Mouse (Mus musculus) naive thymus-derived CD4-positive, alpha-beta T cell, adult 2 months (primary cell): ENCODE data around the gene Eif2b4.

ENCODE experiments used
- DNase-seq: peaks from one replicate; pipeline ENCODE4 v3.0.0-alpha.2; 2011; ENCODE audit warnings: low read depth

Gene Eif2b4

GRCm38 (mm10) chr5:31154152-31154553, 39.1 kb downstream of the Eif2b4 start, which contains the start of gene Mpv17:
Gene Mpv17 (minus strand): TSS chr5:31154251.
- DNase-seq = peak; percentile 78

DNA sequence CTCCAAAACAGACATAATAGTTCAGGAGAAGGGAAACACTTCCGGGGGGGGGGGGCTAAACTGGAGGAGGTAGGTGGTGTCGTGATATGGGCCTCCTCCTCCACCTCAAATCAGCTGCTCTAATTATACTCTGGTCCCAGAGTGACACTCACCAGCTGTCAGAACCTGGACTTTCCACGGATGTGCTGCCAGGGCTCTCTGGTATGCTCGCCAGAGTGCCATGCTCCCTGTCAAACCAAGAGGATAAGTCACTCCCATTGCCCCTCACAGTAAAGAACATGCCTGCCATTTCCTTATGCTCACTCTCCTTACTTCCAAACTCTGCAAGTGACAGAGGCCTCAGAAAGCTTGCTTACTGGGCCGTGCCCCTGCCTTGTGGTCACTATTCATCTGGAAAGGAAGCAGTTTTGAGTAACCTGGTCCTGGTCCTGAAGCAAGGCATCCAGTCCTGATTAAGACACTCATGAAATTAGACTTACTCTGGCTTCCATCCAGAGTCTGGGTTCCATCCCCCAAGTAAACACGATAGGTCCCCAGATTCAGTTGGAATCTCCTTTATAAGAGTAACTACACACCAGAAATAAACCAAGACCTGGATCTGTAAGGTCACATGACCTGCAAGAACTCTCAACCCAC, 39.6 kb downstream of the Eif2b4 start:
- no peak for DNase-seq

- DNase-seq = no peak
Measured at GRCm38 (mm10) chr5:31151746-31152145, 41.5 kb downstream of the Eif2b4 start.

DNA sequence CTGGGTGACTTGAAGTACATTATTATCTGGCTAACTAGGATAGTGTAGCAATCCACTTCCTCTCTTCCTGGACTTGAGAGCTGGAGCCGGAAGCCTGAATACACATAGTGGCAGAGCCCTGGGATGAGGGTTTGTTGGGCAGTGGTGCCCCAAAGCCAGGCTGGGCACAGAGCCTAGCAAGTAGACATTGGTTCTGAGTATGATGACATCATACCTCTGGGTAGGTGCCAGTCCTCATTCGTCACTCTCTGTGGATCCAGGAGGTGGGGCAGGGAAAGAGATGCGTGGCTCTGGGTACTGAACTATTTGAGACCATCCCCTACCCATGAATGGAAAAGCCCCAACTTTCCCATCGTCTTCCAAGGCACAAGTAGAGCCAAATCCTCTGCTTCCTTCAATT, 43.4 kb downstream of the Eif2b4 start:
- DNase-seq = no peak

- DNase-seq = no peak
Measured at GRCm38 (mm10) chr5:31138968-31139425, 54.2 kb downstream of the Eif2b4 start.

DNA sequence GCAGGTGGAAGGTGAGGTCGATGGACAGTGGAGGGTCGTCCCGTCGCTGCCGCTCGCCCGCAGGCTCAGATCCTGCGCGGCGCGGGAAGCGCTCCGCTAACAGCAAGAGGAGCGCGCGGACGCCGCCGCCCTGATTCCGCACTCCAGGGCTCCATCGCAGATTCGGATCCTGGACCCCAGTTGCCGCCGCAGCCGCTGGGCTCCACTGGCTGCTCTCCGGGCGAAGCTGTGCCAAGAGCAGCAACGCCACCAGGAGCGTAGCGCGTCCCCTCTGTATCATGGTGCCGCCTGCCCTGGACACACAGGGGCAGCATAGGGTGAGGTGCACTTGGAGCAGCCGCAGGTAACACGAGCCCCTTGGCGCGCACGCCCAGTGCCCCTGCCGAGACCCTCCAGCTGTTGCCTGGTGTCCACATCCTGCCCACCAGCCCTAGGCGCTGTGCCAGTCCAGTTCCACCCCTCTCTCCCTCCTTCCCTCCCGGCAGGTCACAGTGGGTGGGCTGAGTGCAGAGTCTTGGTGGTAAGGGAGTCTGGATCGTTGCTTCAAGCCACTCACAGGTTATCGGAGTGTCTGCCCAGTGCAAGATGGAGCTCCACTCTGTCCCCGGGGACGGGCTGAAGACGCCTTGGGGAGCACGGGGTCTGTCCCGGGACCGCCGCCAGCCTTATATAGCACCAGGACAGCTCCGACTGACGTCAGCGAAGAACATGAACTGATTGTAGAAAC, 54.8 kb downstream of the Eif2b4 start, which contains the start of gene Ucn:
Ucn (minus strand) TSS at position 589 of the 727 bp plus-strand sequence.
- no peak for DNase-seq

- no peak for DNase-seq
Measured at GRCm38 (mm10) chr5:31137658-31138057, 55.6 kb downstream of the Eif2b4 start.
